Mouse (Mus musculus): ENCODE results near the gene Arhgap27.

- no peak for TF ChIP-seq POLR2A (IDR thresholded peaks at IDR 0.05; ENCODE audit: low read depth, low read length)
- no peak for TF ChIP-seq CTCF (conservative IDR thresholded peaks at IDR 0.05; ENCODE audit: insufficient read depth, insufficient read length, low read depth, low read length)
Observed at GRCm38 (mm10) chr11:103292152-103292889, 71.2 kb downstream of the Arhgap27 start.

All from kidney, adult 2 months (tissue).